Comparison of ENCODE assay signal across 10 mouse cellular contexts in the genomic region with DNA sequence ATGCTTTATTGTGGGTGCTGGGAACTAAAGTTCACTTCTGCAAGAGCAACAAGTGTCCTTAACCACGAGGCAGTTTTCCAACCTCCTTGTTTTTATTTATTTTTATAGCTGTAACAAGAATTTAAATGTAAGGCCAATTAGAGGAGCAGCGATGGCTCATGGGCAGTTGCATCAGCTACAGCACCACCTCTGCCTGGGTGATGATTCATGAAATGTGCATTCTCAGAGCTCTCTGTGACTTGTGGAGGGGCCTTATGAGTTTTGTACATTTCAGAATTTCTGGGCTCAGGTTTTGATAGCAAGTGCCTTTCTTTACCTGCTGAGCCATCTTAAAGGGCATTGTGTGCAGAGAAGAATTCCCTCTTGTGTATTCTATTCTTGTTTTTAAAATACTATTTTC.
"Had no signal": no experiment of that assay in that cellular context is flagged by ENCODE, and none has a peak within 500 bp of the region (broad histone marks: within the 10 kb centered on the region; RNA-seq: fewer than 3 reads in every experiment).

No protein-coding gene starts in this region.

- H3K4me2 ChIP-seq: limb, embryonic 12.5 days; limb, embryonic 15.5 days; liver, embryonic 11.5 days; liver, embryonic 15.5 days; midbrain, embryonic 13.5 days; stomach, embryonic 15.5 days had no signal

- H3K36me3 ChIP-seq: limb, embryonic 12.5 days; limb, embryonic 15.5 days; liver, embryonic 15.5 days; midbrain, embryonic 13.5 days; stomach, embryonic 15.5 days had no signal

- H3K4me1 ChIP-seq: limb, embryonic 12.5 days; limb, embryonic 15.5 days; liver, embryonic 15.5 days; stomach, embryonic 15.5 days had no signal

- H3K27me3 ChIP-seq: limb, embryonic 12.5 days; limb, embryonic 15.5 days; liver, embryonic 15.5 days; midbrain, embryonic 13.5 days; stomach, embryonic 15.5 days had no signal

- ATAC-seq: midbrain, embryonic 13.5 days; midbrain, embryonic 16.5 days had no signal

- H3K27ac ChIP-seq: limb, embryonic 12.5 days; limb, embryonic 15.5 days; liver, embryonic 15.5 days; midbrain, embryonic 13.5 days; stomach, embryonic 15.5 days had no signal

- DNase-seq: right cerebral cortex, adult 18-20 months; right cerebral cortex, postnatal 14 days; right cerebral cortex, postnatal 4 days had no signal

- H3K4me3 ChIP-seq: limb, embryonic 12.5 days; limb, embryonic 15.5 days; liver, embryonic 15.5 days; midbrain, embryonic 13.5 days; stomach, embryonic 15.5 days had no signal

- H3K9me3 ChIP-seq: limb, embryonic 12.5 days; limb, embryonic 15.5 days; liver, embryonic 15.5 days; midbrain, embryonic 13.5 days; stomach, embryonic 15.5 days had no signal

- H3K9ac ChIP-seq: limb, embryonic 12.5 days; limb, embryonic 15.5 days; liver, embryonic 15.5 days; midbrain, embryonic 13.5 days; stomach, embryonic 15.5 days had no signal
